Mouse (Mus musculus) heart, adult 10 weeks (tissue): ENCODE results near the gene Slc10a3. TPM values are rescaled to one million over a fixed set of nuclear protein-coding genes. Genes with fewer than 3 reads are reported as not detected.

ENCODE experiments used
- polyA plus RNA-seq: library from polyadenylated mRNA; stranded (reverse); fragments of 350-450 nt; fragmentation: Illumina TruSeq; extraction: RNeasy Lipid Tissue Mini Kit (QIAGEN cat#74804); gene quantifications from one replicate; pipeline ENCODE4 v1.2.3, GENCODE M21; 2014; ENCODE audit warnings: low read depth, low replicate concordance

Slc10a3 gene
- 7.1 TPM for polyA plus RNA-seq

DNA sequence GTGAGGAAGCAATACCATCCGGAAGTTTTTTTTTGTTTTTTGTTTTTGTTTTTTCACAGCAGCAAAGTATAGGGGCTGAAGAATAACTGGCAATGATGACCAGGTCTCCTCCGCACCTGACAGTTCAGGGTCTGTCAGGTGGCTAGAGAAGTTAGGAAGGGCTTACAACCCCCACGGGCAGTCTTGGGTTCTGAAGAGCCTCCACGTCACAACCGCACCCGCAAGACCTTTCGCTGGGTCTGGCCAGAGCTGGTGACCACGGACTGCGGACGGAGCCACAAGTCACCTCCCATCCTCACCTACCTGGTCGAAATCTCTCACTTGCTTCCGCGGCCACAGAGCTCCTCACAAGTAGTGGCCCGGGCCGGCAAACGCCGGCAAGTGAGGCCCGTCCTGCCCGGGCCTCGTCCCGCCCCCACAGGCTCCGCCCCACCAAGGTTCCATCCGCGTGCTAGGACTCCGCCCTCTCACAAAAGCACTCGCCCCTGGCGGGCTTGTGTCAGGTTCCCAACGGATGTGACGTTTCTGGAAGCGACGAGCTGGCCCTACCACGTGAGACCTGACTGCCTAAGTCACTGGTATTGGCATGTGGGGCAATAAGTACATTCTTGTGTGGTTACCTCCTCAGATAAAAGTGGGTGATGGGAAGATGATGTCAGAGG is at the start of gene Slc10a3, which contains the start of gene Ubl4a:
Gene Slc10a3, minus strand, starts transcription at position 462 of the 662 bp plus-strand sequence.
Gene Ubl4a, minus strand, starts transcription at position 331 of the 662 bp plus-strand sequence.

DNA sequence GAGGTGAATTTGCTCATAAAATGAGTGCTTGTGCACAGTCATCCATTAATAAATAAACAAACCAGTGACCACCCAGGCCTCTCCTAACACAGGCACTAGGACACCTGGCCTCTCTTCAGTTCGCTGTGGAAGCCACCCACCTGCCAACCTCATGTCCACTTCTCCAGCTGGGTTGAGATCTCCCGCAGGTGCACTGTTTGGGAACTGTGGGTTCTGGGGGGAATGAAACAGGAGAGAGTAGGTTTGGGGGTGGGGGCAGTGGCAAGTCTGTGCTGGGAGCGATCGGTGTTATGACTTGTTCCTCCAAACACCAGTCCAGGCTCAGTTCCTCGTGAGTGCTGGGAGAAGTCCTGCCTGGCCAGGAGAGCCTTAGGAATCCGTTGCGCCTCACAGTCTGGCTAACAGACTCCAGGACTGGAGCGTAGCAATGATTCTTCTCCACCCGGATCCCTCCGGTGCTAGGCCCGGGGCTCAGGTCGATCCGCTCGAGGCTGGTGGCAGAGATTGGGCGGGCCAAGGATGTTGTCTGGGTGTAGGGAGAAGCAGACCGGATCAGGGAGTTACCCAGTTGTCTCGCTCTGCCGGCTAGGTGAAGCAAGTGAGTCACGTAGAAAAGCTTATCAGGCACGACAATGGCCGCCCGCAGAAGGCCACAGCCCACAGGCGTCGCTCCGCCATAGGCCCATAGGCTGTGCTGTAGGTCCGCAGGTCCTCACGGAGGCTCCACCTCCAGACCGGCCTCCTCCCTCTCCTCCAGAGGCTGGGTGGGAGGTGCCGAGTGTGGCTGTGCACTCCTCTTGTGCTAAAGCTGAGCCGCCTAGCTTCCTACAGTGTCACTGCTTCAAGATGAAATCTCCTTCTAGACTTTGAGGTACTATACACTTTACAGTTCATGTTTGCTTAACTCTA is 19.6 kb upstream of the Slc10a3 start, which contains the start of the genes Fam3a and Ikbkg:
Gene Fam3a, minus strand, starts transcription at position 738 of the 909 bp plus-strand sequence.
Gene Ikbkg, plus strand, starts transcription at position 756 of the 909 bp plus-strand sequence.

DNA sequence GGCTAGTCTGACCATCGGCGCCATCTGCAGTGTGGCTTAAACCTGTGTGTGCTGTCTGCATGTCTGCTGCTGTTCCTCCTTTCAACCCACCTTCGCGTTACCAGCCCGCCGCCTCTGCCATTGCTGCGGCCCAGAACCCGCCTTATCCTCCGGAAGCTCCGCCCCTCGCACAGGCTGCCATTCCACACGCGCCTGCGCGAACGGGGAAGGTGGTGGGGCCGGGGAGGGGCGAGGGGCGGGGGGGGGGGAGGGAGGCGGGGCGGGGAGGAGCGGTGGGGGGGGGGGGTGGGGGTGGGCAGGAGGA is 19.7 kb downstream of the Slc10a3 start, which contains the start of gene Lage3:
Gene Lage3, minus strand, starts transcription at position 152 of the 304 bp plus-strand sequence.

DNA sequence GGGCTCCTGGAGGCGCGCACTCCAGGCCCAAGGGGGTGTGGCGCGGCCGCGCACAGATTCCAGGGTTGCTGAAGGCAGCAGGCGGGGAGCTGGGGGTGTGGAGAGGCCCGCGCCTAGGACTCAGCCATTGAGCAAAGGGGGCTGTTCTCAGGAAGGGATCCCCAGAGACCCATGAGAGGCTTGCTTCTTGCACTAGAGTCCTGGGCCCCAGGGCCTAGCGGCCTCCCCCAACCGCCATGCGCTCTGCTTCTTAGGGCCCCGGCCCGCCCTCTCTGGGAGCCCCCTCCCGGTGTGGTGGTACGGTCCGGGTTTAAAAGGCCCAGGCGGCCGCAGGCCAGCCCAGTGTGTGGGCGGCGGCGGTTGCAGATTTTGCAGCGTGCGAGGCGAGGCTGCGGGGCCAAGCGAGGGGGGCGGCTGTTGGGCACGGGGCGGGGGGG is 44.4 kb downstream of the Slc10a3 start, which contains the start of gene Plxna3:
Gene Plxna3, plus strand, starts transcription at position 342 of the 437 bp plus-strand sequence.

Other genes with a start within 250 kb of the Slc10a3 start
- not detected for gene Opn1mw, start 245.9 kb downstream of the Slc10a3 start, polyA plus RNA-seq
- 20.1 TPM for gene Mecp2, start 238.0 kb downstream of the Slc10a3 start, polyA plus RNA-seq
- gene Tex28, start 205.5 kb downstream of the Slc10a3 start, polyA plus RNA-seq = not detected
- gene Tktl1, start 196.1 kb downstream of the Slc10a3 start, polyA plus RNA-seq = not detected
- gene Flna, start 123.5 kb downstream of the Slc10a3 start, polyA plus RNA-seq = 157 TPM
- gene Emd, start 118.7 kb downstream of the Slc10a3 start, polyA plus RNA-seq = 58.3 TPM
- 920 TPM for gene Rpl10, start 102.5 kb downstream of the Slc10a3 start, polyA plus RNA-seq
- gene Taz, start 91.4 kb downstream of the Slc10a3 start, polyA plus RNA-seq = 89.4 TPM
- gene Dnase1l1, start 91.0 kb downstream of the Slc10a3 start, polyA plus RNA-seq = 20.8 TPM
- gene Atp6ap1, start 76.3 kb downstream of the Slc10a3 start, polyA plus RNA-seq = 178 TPM
- gene Gdi1, start 68.4 kb downstream of the Slc10a3 start, polyA plus RNA-seq = 84.5 TPM
- gene Fam50a, start 60.3 kb downstream of the Slc10a3 start, polyA plus RNA-seq = 33.4 TPM
- gene Plxna3, start 44.3 kb downstream of the Slc10a3 start, polyA plus RNA-seq = 2.0 TPM
- 31.3 TPM for gene Lage3, start 19.7 kb downstream of the Slc10a3 start, polyA plus RNA-seq
- 73.7 TPM for gene Ubl4a, start 131 bp downstream of the Slc10a3 start, polyA plus RNA-seq
- gene Fam3a, start 19.9 kb upstream of the Slc10a3 start, polyA plus RNA-seq = 25.7 TPM
- 23.9 TPM for gene Ikbkg, start 19.9 kb upstream of the Slc10a3 start, polyA plus RNA-seq
- gene G6pdx, start 55.8 kb upstream of the Slc10a3 start, polyA plus RNA-seq = 8.7 TPM
- gene Gm6880, start 108.0 kb upstream of the Slc10a3 start, polyA plus RNA-seq = not detected
- gene Olfr1326-ps1, start 201.5 kb upstream of the Slc10a3 start, polyA plus RNA-seq = not detected
- gene Olfr1325, start 219.3 kb upstream of the Slc10a3 start, polyA plus RNA-seq = not detected